Mouse (Mus musculus) thymus, adult 2 months (tissue): ENCODE data around the gene Rxrg. TPM values are rescaled to one million over a fixed set of nuclear protein-coding genes. Genes with fewer than 3 reads are reported as not detected.
A peak's percentile ranks its signal among the peaks of the same experiment; 100 is the strongest.

Experiments used
- DNase-seq: peaks from one replicate; pipeline ENCODE4 v3.0.0; 2021
- H3K27ac ChIP-seq: fragments of 200-500 bp; 2 replicates; pipeline ENCODE4 v1.5.1; 2012; ENCODE audit warnings: low read length, control low read depth; ENCODE audit not compliant: control insufficient read depth, insufficient read depth
- H3K27me3 ChIP-seq: fragments of 200-500 bp; 2 replicates; pipeline ENCODE4 v1.6.1; 2012; ENCODE audit warnings: mild to moderate bottlenecking, low read length, moderate library complexity, mixed read lengths; ENCODE audit not compliant: control insufficient read depth, insufficient read depth
- H3K36me3 ChIP-seq: fragments of 200-500 bp; 2 replicates; pipeline ENCODE4 v1.6.1; 2012; ENCODE audit warnings: mild to moderate bottlenecking, low read length, moderate library complexity; ENCODE audit not compliant: control insufficient read depth, insufficient read depth
- H3K4me1 ChIP-seq: fragments of 200-500 bp; replicated peaks from 2 replicates; pipeline ENCODE4 v1.6.1; 2012; ENCODE audit warnings: low read length; ENCODE audit not compliant: control insufficient read depth, insufficient read depth
- H3K4me3 ChIP-seq: fragments of 200-500 bp; 2 replicates; pipeline ENCODE4 v1.5.1; 2012; ENCODE audit warnings: mild to moderate bottlenecking, low read length, control low read depth, moderate library complexity; ENCODE audit not compliant: control insufficient read depth, insufficient read depth
- CTCF ChIP-seq: fragments of 200-500 bp; IDR thresholded peaks from 2 replicates; pipeline ENCODE4 v1.5.1; 2012; ENCODE audit warnings: mild to moderate bottlenecking, control low read depth, low read length, moderate library complexity, borderline replicate concordance; ENCODE audit not compliant: control insufficient read depth, poor library complexity, insufficient read depth; ENCODE audit errors: extremely low read depth
- POLR2A ChIP-seq: fragments of 200-500 bp; IDR thresholded peaks from 2 replicates; pipeline ENCODE4 v1.6.1; 2012; ENCODE audit warnings: mild to moderate bottlenecking, low read length, control low read depth, moderate library complexity; ENCODE audit not compliant: control insufficient read depth, poor library complexity, insufficient read depth; ENCODE audit errors: extremely low read depth
- WGBS: fragments of 180-500 bp; shearing (Covaris S2); methylation state at CpG from one replicate; pipeline ENCODE4 v1.1.7; 2018; 5-methylcytosine and 5-hydroxymethylcytosine counted together
- polyA plus RNA-seq: library from polyadenylated mRNA; depleted of rRNA; stranded (reverse); fragments of >200 nt; gene quantifications from 2 replicates; pipeline ENCODE4 v1.2.3, GENCODE M21; 2012; rRNA removed

Gene Rxrg
- 2.8 and 5.4 TPM in 2 replicates for polyA plus RNA-seq

GRCm38 (mm10) chr1:167598255-167599081, at the start of gene Rxrg:
Gene Rxrg (plus strand): TSS chr1:167598384.
- TF ChIP-seq POLR2A (no peak), CTCF (no peak)
- WGBS = 3% methylated on average over 40 of the region's 40 CpGs
- H3K36me3 ChIP-seq = no peaks in the 10 kb centered on the region
- no peaks in the 10 kb centered on the region; the same call in 1 of the 2 replicates for H3K27me3 ChIP-seq
- DNase-seq = no peak
- H3K4me3 ChIP-seq = no peak within 1 kb of the TSS; the same call in 1 of the 2 replicates
- no peak within 1 kb of the TSS for H3K27ac ChIP-seq
- H3K4me1 ChIP-seq = no peaks in the 10 kb centered on the region

DNA sequence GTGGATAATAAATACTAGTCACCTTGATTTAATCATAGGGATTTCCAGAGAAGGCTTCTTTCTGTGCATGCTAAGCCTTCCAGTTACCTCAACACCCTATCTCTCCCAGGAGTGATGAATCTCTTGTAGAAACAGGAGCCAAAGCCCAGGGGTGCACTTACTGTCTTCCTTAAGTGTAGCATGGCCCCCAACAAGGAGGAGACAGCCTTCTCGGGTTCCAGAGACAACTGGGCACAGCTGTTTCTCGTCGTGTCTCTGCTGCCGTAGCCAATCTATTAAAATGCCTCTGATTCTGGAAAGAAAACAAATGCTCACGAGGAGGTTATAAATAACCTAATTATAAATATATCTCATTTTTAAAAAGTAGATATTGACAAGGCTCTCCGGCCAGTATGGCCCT, 48.9 kb upstream of the Rxrg start:
- 92% methylated on average over 6 of the region's 6 CpGs for WGBS

DNA sequence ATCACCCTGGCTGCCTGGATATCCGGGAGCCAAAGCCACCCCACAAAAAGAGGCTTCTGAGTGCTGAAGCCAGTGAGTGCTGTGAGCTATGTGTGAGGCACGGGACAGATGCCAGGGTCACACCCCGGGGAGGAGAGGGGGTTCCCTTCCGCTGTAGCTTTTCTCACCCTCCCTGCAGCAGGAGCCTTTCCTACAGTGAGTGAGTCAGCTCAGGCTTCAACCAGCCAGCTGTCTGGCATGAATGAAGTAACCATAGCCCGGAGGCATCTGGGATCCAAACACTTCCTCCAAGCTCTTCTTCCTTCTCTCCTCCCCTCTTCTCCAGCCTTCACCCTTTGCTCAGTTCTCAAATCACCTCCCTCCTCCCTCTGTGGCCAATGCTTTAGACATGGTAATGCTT, 46.6 kb upstream of the Rxrg start:
- peak; percentile 15 for DNase-seq
- Histone ChIP-seq H3K4me3 (peak overlapping the region; percentile 30), H3K4me1 (peaks cover 10% of the 10 kb centered on the region), H3K36me3 (no peaks in the 10 kb centered on the region), H3K27me3 (no peaks in the 10 kb centered on the region), H3K27ac (0 out of 2 replicates have a peak overlapping the region, but pooled peaks have one; percentile 28)
- TF ChIP-seq POLR2A (no peak), CTCF (no peak)
- WGBS = 1% methylated on average over 5 of the region's 5 CpGs

More for the DNA sequence above, 48.9 kb upstream of the Rxrg start:
- H3K4me3 ChIP-seq = no peak overlapping the region
- H3K4me1 ChIP-seq = peaks cover 10% of the 10 kb centered on the region
- no peak overlapping the region for H3K27ac ChIP-seq
- no peaks in the 10 kb centered on the region for H3K36me3 ChIP-seq
- no peak for TF ChIP-seq POLR2A
- TF ChIP-seq CTCF = no peak
- DNase-seq = no peak
- H3K27me3 ChIP-seq = no peaks in the 10 kb centered on the region

DNA sequence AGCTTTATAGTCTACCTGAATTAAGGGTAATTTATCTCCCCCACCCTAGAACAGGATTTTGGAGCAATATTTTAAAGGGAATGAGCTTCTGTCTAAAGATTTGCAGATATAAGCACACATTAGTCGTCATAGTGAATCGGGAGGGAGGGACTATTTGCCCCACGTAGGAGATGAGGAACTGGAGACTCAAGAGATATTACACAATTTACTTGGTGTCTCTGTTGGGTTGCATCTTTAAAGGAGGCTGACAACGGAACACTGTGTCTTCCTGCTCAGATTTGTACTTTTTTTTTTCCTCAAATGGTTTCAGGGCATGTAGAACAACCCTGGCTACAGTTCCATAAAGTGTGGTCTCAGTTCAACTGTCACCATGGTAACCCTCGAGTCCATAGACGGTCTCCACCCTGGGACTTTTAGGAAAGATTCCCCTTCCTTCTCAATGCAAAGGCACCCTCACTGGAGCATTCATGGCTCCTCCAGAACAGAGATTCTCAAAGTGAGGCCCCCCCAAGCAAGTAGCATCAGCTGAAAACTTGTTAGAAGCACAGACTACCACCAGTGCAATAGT, 44.1 kb upstream of the Rxrg start:
- 67% methylated on average over 6 of the region's 6 CpGs for WGBS
- TF ChIP-seq POLR2A = no peak
- no peak for TF ChIP-seq CTCF
- Histone ChIP-seq H3K4me3 (no peak overlapping the region), H3K27ac (no peak overlapping the region), H3K27me3 (no peaks in the 10 kb centered on the region), H3K4me1 (peaks cover 10% of the 10 kb centered on the region), H3K36me3 (no peaks in the 10 kb centered on the region)
- no peak for DNase-seq

DNA sequence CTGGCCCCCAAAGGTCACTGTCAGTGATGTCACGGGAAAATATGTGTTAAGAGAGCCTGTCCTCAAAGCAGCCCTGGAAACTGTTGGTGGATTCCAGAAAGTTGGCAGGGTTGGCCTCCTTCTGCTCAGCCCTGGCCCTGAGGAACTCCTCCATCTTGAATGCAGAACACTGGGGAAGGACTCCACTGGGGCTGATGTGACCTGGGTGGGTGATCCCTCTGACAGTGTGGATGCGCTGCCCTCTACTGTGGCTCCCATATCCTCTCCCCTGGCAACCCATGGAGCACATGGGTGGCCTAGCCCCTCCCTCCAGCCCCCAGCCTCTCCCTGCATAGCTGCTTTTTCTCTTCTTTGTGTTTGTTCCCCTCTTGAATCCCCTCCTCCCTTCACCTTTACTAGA, 31.6 kb upstream of the Rxrg start:
- DNase-seq = no peak
- Histone ChIP-seq H3K27ac (no peak overlapping the region), H3K4me1 (no peaks in the 10 kb centered on the region), H3K4me3 (no peak overlapping the region), H3K36me3 (no peaks in the 10 kb centered on the region), H3K27me3 (no peaks in the 10 kb centered on the region)
- TF ChIP-seq CTCF (no peak), POLR2A (no peak)
- 91% methylated on average over 2 of the region's 2 CpGs for WGBS

GRCm38 (mm10) chr1:167579131-167579530, 19.1 kb upstream of the Rxrg start:
- Histone ChIP-seq H3K27me3 (no peaks in the 10 kb centered on the region), H3K4me3 (no peak overlapping the region), H3K4me1 (no peaks in the 10 kb centered on the region), H3K27ac (no peak overlapping the region), H3K36me3 (no peaks in the 10 kb centered on the region)
- WGBS = 57% methylated on average over 3 of the region's 3 CpGs
- no peak for DNase-seq
- TF ChIP-seq POLR2A (no peak), CTCF (no peak)
